Mouse (Mus musculus) cerebellum, adult 2 months (tissue): Measurements from ENCODE around the gene Gm29427.

Source experiments
- CTCF ChIP-seq: fragments of 200-500 bp; IDR thresholded peaks from 2 replicates; pipeline ENCODE4 v1.5.1; 2011; ENCODE audit warnings: low read depth, mild to moderate bottlenecking, control low read depth, low read length, moderate library complexity, borderline replicate concordance; ENCODE audit not compliant: insufficient read depth
- POLR2A ChIP-seq: fragments of 200-500 bp; IDR thresholded peaks from 2 replicates; pipeline ENCODE4 v1.6.1; 2011; ENCODE audit warnings: low read length, control low read depth, borderline replicate concordance; ENCODE audit not compliant: insufficient read depth

DNA sequence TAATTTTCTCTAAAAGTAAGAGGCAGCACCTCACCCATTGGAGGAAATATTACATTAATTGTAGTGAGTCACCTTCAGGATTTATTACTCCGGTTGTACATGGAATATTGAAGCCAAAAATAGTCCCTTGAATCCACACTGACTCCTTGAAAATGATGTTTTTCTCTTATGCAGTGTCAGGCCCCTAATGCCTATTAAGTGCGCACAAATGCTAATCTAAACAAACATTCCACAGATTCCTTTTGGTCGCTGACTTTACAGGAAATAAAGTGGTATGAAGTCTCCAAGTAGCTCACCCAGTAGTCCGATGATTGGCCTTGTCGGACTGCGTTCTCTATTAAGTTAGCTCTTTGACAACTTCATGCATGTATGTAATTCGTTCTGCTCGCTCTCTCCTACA, 19.3 kb upstream of the Gm29427 start:
- TF ChIP-seq CTCF (no peak), POLR2A (no peak)
